Mouse (Mus musculus): Measurements from ENCODE around the gene Cd59a.
"Not testable (repeated sequence)": the region's sequence is repeated elsewhere in the genome, so short reads cannot be mapped to it uniquely, and the experiment has no call there.

DNA sequence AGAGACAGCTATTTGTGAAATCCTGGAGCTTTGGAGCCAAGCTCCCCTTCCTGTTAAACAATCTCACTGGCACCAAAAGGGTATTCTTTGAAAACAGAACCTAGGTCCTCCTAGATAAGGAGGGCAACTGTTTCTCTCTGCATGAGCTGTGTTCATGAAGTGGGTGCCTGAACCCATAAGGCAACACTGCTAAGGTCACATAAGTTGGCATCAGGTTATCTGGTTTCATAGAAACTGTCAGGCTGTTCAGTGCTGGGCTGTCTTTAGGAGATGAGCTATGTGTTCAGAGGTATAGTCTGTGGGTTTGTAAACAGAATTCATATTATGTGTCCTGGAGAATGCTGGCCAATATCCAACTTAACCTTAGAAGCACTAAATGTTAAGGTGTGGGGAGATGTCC is 21.6 kb downstream of the Cd59a start:
- not testable (repeated sequence) for TF ChIP-seq CTCF (IDR thresholded peaks at IDR 0.05; ENCODE audit: extremely low read depth, insufficient read length, insufficient replicate concordance, low read depth, low read length); POLR2A (IDR thresholded peaks at IDR 0.05; ENCODE audit: low read depth, low read length)
